16 mouse cellular contexts compared by ENCODE assay signal in the genomic region with DNA sequence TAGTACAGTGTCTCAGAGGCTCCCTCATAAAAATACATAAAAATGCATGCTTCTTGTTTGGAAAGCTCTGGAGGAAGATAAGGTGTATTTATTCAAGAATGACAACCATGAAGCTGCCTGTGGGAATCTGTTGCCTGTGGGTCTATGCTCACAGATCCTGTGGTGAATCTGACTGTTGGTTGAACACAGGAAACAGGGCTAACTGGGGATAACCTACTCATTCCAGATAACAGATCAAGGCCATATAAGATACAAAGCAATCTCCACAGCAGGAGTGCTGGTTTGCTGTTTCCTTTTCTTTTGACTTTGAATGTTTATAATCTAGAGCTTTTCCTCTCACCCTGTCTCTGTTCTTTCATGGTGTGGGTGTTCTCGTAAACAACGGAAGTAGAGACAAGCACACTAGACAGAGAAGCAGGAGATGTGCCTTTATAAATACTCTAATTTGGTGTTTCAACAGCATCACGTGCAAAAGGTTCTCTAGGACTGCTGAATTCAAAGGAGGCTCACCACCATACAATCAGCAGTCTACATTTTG.
A peak's percentile ranks its signal among the peaks of the same experiment; 100 is the strongest.
DNase-seq lines count a peak whose midpoint lies in the region; ATAC-seq lines count a peak whose summit lies in the region.
"Had no signal": no experiment of that assay in that cellular context is flagged by ENCODE, and none has a peak within 500 bp of the region (broad histone marks: within the 10 kb centered on the region; RNA-seq: fewer than 3 reads in every experiment).

No protein-coding gene starts in this region.

- no peaks in the 10 kb centered on the region for H3K27me3 ChIP-seq in embryonic facial prominence, embryonic 14.5 days (replicated peaks; ENCODE audit: control insufficient read depth, insufficient read depth, low read length)
- no peaks in the 10 kb centered on the region for H3K27me3 ChIP-seq in embryonic facial prominence, embryonic 10.5 days (replicated peaks; ENCODE audit: low read depth, poor library complexity, severe bottlenecking)
- H3K27me3 ChIP-seq in lung, embryonic 15.5 days = no peaks in the 10 kb centered on the region
- H3K27me3 ChIP-seq: limb, embryonic 15.5 days; megakaryocyte, embryonic 14.5 days had no signal

- WGBS in embryonic facial prominence, embryonic 14.5 days = 85% methylated on average over 3 of the region's 3 CpGs
- 90% methylated on average over 3 of the region's 3 CpGs for WGBS in embryonic facial prominence, embryonic 10.5 days
- WGBS in lung, embryonic 15.5 days = 41% methylated on average over 3 of the region's 3 CpGs

- H3K4me2 ChIP-seq in embryonic facial prominence, embryonic 14.5 days (ENCODE audit: low read depth, low read length) = no peak overlapping the region
- H3K4me2 ChIP-seq in lung, embryonic 15.5 days = no peak overlapping the region
- H3K4me2 ChIP-seq: limb, embryonic 15.5 days had no signal

- no peak overlapping the region for H3K4me3 ChIP-seq in embryonic facial prominence, embryonic 14.5 days (ENCODE audit: low read depth, low read length)
- H3K4me3 ChIP-seq in embryonic facial prominence, embryonic 10.5 days = no peak overlapping the region
- H3K4me3 ChIP-seq in lung, embryonic 15.5 days = no peak overlapping the region
- H3K4me3 ChIP-seq: gastrocnemius, adult 2 months; limb, embryonic 15.5 days; megakaryocyte, embryonic 14.5 days had no signal

- no peaks in the 10 kb centered on the region for H3K4me1 ChIP-seq in embryonic facial prominence, embryonic 14.5 days (ENCODE audit: control insufficient read depth, insufficient read depth, low read length)
- peaks cover 12% of the 10 kb centered on the region for H3K4me1 ChIP-seq in embryonic facial prominence, embryonic 10.5 days
- H3K4me1 ChIP-seq in lung, embryonic 15.5 days = peaks cover 20% of the 10 kb centered on the region

- ATAC-seq in embryonic facial prominence, embryonic 14.5 days (ENCODE audit: low read depth) = no peak
- ATAC-seq in lung, embryonic 15.5 days (ENCODE audit: borderline replicate concordance, extremely low read depth, low FRiP score, low TSS enrichment) = peak; percentile 21; the same call in 1 of the 2 replicates
- peak; percentile 41 for ATAC-seq in inflammation-experienced regulatory T-cells, adult 6 months
- no peak for ATAC-seq in megakaryocyte, adult 5-6 weeks (ENCODE audit: poor library complexity, severe bottlenecking)
- ATAC-seq: forebrain, embryonic 16.5 days had no signal

- H3K36me3 ChIP-seq in embryonic facial prominence, embryonic 14.5 days (ENCODE audit: control insufficient read depth, insufficient read depth, low read length) = peaks cover 81% of the 10 kb centered on the region
- H3K36me3 ChIP-seq in embryonic facial prominence, embryonic 10.5 days (replicated peaks) = peaks cover 98% of the 10 kb centered on the region
- H3K36me3 ChIP-seq in lung, embryonic 15.5 days = peaks cover 31% of the 10 kb centered on the region

- peaks cover 5% of the 10 kb centered on the region; the same call in 1 of the 2 replicates for H3K9me3 ChIP-seq in embryonic facial prominence, embryonic 14.5 days (ENCODE audit: control insufficient read depth, low read length)
- H3K9me3 ChIP-seq in embryonic facial prominence, embryonic 10.5 days = no peaks in the 10 kb centered on the region; the same call in 1 of the 2 replicates
- H3K9me3 ChIP-seq in lung, embryonic 15.5 days = no peaks in the 10 kb centered on the region
- H3K9me3 ChIP-seq: limb, embryonic 15.5 days; megakaryocyte, embryonic 14.5 days had no signal

- H3K27ac ChIP-seq in embryonic facial prominence, embryonic 14.5 days (replicated peaks; ENCODE audit: low read depth, low read length) = peak overlapping the region; percentile 18; the same call in 1 of the 2 replicates
- no peak overlapping the region for H3K27ac ChIP-seq in embryonic facial prominence, embryonic 10.5 days (replicated peaks)
- H3K27ac ChIP-seq in lung, embryonic 15.5 days = peak overlapping the region; percentile 83
- H3K27ac ChIP-seq: gastrocnemius, adult 2 months; limb, embryonic 15.5 days had no signal

- no peak overlapping the region for H3K9ac ChIP-seq in embryonic facial prominence, embryonic 14.5 days (ENCODE audit: low read depth, low read length)
- H3K9ac ChIP-seq in lung, embryonic 15.5 days = no peak overlapping the region
- H3K9ac ChIP-seq: limb, embryonic 15.5 days had no signal

- DNase-seq in embryonic facial prominence, embryonic 14.5 days (ENCODE audit: low spot score) = no peak
- no peak for DNase-seq in embryonic facial prominence, embryonic 10.5 days (ENCODE audit: low spot score)
- no peak for DNase-seq in lung, postnatal 25 days (ENCODE audit: low spot score)
- DNase-seq in CD4-positive, CD25-positive, alpha-beta regulatory T cell, adult 2 months (ENCODE audit: low read depth, low spot score) = peak; percentile 22
- DNase-seq in cerebellum, adult 9-10 months = no peak
- DNase-seq: cerebellum, postnatal 36 days; gastrocnemius, adult 2 months; kidney, adult 2 months; right cerebral cortex, postnatal 25 days; thymus, adult 18-20 months had no signal

Comparison
In these comparisons a context has a peak if more than half of its experiments do, and no peak if none do; other contexts are left out.
1. ATAC-seq: peak in lung, embryonic 15.5 days (single experiment) and inflammation-experienced regulatory T-cells, adult 6 months (single experiment); none in embryonic facial prominence, embryonic 14.5 days (single experiment) and megakaryocyte, adult 5-6 weeks (single experiment).